Mouse (Mus musculus) mature B cell (primary cell): Measurements from ENCODE around the gene Zbtb25.

Experiments
- in situ Hi-C: fragments of 300-500 bp; cut with MboI; formaldehyde crosslinking; loops from 2 replicates; pipeline ENCODE4 v1.14.3; 2019

Zbtb25 gene

DNA sequence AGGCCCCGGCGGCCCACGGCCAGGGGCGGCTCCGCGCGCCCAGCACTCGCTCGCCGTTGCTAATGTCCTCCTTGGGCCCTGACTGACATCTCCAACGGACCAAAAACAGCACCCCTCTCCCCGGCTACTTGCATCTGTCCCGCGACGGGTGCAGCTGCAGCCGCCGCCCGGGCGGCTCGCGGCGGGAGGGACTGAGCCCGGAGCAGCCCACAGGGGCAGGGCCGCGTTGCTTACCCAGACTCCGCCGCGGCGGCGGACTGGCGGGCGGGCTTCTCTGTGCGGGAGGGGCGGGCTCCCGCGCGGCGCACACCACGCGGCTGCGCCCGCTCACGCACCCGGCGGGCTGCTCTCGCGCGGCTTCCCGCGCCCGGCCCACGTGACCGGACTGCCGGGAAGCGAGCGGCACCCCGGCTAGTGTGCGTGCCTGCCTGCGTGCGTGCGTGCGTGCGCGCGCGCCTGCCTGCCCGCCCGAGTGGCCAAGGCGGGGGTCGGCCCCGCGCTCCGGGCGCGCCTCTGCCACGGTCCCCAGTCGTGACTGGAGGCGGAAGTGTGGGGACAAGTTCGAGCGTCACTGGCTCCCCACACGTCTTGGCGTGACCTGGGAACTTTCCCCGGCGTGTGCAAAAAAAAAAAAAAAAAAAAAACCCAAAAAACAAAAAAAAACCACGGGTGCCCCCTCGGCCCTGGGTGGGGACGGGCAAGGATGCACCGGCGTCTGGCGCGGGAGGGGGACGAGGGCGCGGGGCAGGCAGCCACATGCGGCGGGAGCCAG is at the start of gene Zbtb25:
Gene Zbtb25 (minus strand): TSS at position 397 of the 772 bp plus-strand sequence.
- in situ Hi-C loops = no loop called here

DNA sequence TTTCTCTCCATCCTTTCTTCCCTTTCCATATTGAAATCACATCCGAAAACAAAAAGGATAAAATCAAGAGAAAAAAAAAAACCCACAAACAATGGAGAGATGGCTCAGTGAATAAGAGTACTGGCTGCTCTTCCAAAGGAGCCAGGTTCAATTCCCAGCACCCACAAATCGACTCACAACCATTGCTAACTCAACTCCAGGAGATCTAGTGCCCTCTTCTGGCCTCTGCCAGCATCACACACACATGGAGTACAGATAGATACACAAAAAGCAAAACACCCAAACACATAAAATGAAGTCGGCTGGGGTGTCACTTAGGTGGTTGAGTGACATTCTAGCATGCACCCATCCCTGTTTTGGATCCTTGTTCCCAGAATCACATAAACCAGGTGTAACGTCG is 48.9 kb upstream of the Zbtb25 start:
- in situ Hi-C loops = no loop called here

DNA sequence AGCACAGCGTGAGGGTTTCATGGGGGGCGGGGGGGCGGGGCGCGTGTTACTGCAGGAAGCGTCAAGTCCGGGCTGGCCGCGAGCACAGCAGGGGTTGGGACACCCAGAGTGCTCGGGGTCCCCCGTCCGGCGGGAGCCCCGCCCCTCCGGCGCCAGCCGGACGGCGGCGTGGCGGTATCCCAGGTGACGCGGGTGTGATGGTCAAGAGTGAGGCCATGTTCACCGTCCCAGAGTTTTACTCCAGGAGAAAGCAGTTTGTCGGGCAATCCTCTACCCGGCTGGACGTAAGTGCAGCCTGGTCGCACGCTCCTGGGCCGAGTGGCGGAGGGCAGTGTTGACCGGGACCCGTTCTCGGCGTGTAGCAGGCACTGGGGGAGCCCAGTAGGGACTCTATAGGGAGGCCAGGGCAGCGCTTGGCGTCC is 48.0 kb upstream of the Zbtb25 start, which contains the start of gene Ppp1r36:
Gene Ppp1r36 (plus strand): TSS at position 106 of the 422 bp plus-strand sequence.
- in situ Hi-C loops = no loop called here

DNA sequence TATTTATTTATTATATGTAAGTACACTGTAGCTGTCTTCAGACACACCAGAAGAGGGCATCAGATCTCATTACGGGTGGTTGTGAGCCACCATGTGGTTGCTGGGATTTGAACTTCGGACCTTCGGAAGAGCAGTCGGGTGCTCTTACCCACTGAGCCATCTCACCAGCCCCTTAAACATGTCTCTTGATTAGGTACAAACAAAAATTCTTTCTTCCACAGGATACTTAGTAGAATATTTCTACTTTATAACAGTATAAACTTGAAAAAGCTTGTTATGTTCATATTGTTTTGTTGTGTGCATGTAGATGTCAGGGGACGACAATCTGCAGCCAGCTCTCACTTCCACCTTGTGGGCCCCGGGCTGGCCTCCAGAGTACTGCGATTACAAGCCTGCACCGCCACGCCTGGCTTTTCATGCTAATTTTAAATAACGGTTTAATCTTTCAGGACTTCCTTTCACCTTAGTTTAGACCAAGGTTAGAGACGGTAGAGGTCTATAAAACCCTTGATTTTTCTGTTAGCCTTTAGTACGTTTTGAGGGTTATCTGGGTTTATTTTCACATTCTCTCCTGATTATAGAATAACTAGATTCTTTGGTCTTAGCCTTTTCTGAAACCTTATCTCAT is 46.1 kb upstream of the Zbtb25 start:
- in situ Hi-C loops = no loop called here

DNA sequence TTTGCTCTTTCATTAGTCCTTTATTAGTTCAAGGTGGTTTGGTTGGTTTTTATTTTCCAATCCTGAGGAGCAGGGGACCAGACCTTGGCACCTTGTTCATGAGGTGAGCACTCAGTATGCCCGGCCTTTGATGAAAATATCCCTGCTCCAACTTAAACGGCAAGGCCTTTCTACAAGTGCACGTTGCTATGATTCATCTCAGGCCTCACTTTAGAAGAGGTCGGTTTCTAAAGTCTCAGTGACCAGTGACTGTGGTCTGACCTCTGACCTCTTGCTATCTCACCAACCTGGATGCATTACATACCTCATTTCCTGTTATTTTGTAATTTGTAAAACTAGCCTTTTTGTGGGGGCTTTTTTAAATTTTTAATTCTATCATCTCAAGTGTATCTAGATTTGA is 39.8 kb upstream of the Zbtb25 start:
- in situ Hi-C loops = no loop called here

DNA sequence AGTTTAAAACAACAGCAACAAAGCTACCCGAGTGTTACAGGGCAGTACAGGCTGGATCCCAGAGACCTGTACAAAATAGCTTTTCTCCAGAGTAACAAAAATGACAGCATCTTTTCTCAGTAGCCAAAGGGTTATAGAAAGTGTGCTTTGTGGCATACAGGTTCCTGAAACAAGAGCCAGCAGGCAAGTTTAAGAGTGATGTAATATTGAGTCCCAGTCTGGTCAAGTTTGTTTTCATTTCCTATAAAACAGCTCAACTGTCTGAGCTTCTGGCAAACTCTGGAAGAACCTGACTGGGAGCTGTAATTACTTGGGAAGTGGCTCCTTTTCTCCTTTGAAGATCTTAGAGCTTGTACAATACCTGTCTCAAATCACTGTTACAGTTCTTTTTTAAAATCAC is 37.8 kb upstream of the Zbtb25 start:
- in situ Hi-C loops = no loop called here

DNA sequence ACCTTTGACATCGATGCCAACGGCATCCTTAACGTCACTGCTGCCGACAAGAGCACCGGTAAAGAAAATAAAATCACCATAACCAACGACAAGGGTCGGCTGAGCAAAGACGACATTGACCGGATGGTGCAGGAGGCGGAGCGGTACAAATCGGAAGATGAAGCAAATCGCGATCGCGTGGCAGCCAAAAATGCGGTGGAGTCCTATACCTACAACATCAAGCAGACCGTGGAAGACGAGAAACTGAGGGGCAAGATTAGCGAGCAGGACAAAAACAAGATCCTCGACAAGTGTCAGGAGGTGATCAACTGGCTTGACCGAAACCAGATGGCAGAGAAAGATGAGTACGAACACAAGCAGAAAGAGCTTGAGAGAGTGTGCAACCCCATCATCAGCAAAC is 36.6 kb upstream of the Zbtb25 start:
- in situ Hi-C loops = no loop called here

DNA sequence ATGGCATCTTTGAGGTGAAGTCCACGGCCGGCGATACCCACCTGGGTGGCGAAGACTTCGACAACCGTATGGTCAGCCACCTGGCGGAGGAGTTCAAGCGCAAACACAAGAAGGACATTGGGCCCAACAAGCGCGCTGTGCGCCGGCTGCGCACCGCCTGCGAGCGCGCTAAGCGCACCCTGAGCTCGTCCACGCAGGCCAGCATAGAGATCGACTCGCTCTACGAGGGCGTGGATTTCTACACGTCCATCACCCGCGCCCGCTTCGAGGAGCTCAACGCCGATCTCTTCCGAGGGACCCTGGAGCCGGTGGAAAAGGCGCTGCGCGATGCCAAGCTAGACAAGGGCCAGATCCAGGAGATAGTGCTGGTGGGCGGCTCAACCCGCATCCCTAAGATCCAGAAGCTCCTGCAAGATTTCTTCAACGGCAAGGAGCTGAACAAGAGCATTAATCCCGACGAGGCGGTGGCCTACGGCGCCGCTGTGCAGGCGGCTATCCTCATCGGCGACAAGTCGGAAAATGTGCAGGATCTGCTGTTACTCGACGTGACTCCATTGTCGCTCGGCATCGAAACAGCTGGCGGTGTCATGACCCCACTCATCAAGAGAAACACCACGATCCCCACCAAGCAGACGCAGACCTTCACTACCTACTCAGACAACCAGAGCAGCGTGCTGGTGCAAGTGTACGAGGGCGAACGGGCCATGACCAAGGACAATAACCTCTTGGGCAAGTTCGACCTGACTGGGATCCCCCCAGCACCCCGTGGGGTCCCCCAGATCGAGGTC is 36.0 kb upstream of the Zbtb25 start:
- in situ Hi-C loops = no loop called here

DNA sequence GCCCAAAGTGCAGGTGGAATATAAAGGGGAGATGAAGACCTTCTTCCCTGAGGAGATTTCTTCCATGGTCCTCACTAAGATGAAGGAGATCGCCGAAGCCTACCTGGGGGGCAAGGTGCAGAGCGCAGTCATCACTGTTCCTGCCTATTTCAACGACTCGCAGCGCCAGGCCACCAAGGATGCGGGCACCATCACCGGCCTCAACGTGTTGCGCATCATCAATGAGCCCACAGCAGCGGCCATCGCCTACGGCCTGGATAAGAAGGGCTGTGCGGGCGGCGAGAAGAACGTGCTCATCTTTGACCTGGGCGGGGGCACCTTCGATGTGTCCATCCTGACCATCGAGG is 35.4 kb upstream of the Zbtb25 start:
- in situ Hi-C loops = no loop called here

DNA sequence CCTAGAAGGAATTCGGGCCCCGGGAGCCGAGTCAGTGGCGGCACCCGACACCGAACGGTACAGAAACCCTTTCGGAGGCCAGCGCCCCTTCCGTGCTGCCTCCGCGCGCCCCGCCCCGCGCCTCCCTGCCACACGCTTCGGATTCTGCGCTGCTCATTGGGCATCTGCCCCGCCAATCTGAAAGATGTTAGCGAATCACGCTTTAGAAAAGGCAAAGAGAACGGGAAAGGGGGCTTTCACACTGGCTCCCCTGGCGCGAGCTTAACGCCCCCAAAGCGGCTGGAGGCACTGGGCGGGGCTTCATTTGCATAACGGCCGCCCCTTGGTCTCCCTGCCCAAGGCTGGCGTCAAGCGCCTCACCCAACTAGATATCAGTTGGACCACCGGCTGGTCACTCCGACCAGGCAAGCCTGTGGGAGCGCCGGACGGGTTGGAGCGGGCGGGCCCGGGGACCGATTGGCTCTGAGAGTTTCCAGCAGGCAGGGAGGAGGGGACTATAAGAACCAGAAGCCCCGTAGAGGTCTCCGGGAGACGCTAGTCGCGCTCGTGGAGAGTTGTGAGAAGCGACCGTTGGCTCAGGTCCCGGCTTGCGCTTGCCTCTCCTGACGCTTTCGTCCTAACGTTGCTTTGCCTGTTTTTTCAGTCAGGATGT is 34.6 kb upstream of the Zbtb25 start, which contains the start of gene Hspa2:
Gene Hspa2 (plus strand): TSS at position 291 of the 652 bp plus-strand sequence.
- in situ Hi-C loops = no loop called here

DNA sequence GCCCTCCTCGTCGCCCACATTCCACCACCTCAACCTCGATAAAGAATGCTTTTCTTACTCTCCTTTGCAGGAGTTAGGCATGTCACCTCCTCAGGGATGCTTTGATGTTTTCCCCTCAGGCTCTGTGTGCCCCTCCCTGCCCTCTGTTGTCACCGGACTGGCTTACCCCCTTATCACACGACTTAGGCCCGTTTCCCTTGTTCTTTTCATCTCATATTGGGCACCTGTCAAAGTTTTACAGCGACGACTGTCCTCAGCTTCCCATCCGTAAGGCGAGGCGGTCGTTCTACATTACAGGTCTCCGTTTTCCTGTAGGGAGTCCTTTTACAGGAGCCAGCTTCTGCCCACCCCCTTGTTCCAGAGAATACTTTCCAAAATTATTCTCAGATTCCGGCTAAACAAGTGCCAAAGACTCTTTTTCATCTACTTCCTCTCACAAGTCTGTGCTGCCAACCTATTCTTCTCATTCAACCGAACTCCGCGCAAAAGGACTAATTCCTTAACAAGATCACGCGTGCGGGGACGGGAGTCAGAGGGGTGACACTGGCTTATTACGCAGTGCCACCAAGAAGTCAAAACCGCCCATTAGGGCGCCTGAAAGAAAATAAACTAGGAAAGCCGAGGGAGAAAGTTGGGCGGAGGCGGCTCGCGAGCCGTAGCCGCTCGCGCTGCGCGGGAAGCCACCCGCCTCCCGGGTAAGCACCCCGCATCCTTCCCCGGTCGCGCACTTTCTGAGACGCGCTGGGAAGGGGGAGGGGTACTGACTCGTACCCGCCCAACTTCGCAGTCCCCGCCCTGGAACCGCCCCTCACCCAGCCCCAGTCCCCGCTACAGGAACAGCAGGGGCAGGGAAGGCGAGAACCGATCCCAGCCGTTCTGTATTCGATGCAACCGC is 33.8 kb upstream of the Zbtb25 start:
- in situ Hi-C loops = no loop called here

DNA sequence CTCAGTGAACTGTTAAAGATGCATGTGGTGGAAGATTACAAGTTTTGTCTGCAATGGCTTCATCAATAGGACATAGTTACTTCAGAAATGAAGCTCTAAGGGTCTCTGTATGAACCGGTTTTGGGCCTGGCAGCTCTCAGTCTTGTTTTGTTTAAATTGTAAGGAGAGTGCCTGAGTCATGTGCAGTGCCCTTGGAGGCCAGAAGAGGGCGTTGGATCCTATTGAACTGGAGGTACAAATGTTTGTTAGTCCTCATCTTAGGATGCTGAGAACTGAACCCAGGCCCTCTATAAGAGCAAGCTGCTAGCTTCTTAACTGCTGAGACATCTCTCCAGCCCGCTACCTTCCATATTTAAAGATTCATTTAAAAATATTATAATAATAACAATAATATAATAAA is 32.3 kb upstream of the Zbtb25 start:
- in situ Hi-C loops = no loop called here

DNA sequence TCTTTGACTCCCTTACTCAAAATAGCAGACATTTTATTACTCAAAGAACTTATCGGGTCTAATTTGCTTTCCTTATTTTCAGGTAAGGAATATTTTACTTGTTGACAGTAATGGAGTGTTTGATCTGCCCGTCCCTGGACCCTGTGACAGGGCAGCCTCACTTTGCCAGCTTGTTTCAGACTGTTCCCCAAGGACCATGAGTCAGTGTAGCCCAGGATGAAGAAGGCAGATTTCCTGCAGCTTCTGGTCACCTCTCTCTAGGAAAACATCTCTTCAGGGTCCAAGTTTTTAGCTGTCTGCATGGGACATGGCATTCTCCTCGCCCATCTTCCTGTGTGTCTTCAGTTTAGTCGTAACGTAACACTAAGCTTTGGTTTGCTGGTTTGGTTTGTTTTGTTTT is 27.9 kb upstream of the Zbtb25 start:
- in situ Hi-C loops = no loop called here

DNA sequence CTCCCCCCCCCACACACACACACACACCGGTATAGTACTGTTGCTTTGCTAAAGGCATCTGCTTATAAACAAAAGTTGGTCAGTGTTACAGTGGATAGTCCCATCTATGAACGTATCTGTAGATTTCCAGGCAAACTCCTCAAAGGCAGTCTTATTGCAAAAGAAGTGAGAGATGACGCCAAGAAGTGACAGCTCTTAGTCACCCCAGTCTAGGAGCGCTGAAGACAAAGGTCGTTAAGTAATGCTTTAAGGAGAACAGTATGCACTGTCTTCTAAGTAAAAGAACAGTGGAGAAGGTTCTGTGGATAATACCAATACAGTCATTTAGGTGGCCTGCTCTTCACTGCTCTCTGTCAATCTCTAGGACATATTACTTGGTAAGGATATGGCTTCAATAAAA is 23.6 kb upstream of the Zbtb25 start:
- in situ Hi-C loops = no loop called here

DNA sequence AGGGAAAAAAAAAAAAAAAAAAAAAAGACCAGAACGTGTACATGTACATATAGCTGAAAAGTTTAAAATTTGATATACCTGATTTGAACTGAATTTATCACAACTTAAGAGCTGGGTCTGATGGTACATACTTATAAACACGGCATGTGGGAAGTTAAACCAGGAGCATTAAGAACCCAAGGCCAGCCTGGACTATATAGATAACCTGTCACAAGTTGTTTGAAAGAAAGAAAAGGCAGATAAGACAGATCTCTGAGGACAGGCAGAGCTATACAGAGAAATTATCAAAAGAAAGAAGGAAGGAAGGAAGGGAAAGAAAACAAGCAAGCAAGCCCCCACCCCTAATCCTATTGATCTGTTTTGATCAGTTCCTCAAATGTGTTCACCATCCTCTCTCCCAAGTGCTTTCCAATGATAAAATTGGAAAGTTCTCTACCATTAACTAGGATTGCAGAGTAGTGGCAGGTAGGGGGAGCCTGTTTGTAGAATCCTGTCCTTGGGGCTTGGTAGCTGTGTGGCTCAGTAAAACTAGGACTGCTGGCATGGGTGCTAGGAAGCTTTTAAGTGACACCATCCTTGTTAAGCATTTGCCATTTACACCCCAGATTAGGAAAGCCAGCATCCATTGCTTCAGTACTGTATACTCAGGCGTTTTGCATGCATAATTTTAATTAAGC is 22.3 kb upstream of the Zbtb25 start:
- in situ Hi-C loops = no loop called here

DNA sequence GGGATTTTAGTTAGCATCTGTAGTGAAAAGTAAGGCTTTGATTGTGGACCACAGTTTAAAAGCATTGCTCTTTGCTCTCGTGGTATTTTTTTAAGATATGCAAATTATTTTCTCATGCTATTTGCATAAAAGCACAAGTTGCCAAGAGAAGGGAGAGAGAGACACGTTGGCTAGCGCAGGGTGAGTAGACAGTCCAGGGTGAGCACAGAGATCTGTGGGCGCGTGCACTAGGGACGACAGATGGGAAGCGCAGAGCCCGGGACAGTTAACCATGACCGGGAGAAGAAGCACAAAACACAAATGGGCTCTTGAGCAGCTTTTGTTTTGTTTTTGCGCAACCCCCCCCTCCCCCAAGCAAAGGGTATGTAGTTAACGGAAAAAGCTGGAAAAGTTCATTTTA is 19.4 kb upstream of the Zbtb25 start:
- in situ Hi-C loops = no loop called here

DNA sequence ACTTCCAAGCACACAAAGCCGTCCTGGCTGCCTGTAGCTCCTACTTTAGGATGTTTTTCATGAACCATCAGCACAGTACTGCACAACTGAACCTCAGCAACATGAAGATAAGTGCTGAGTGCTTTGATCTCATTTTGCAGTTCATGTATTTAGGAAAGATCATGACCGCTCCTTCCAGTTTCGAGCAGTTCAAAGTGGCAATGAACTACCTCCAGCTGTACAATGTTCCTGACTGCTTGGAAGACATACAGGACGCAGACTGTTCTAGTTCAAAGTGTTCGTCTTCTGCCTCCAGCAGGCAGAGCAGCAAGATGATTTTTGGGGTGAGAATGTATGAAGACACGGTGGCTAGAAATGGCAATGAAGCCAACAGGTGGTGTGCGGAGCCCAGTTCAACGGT is 15.9 kb upstream of the Zbtb25 start:
- in situ Hi-C loops = no loop called here

DNA sequence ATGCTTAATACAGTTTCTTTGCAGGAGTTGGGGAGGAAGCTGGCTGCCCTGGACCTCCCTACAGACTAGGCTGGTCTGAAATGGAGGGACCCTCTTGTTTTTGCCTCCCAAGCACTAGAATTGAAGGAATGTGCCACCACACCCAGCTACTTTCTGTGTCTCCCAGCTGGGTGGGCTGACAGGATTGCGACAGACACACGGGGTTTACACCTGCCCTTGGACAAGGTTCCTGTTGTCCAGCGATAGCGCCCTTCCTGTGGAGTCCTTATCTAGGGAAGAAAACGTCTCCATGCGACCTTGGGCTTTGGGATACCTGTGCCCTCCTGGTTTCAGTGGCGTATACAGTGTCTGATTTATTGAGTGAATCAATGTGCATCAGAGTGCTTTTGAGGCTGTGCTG is 10.7 kb upstream of the Zbtb25 start:
- in situ Hi-C loops = no loop called here

DNA sequence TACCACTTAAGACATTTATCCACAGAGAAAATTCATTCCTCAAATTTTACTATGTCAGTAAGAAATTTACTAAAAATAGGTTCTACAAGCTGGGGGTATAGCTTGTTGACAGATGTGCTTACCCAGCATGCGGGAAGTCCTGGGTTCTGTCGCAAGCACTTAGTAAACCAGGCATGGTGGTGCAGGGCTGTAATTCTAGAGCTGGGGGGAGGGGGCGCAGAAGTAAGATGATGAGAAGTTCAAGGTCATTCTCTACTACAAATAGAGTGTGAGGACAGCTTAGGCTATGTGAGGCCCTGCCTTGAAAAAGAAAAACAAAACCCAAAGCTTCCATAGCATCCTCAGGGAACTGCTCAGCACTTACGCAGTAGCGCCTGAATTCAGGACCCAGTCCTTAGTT is 9.2 kb upstream of the Zbtb25 start:
- in situ Hi-C loops = no loop called here

DNA sequence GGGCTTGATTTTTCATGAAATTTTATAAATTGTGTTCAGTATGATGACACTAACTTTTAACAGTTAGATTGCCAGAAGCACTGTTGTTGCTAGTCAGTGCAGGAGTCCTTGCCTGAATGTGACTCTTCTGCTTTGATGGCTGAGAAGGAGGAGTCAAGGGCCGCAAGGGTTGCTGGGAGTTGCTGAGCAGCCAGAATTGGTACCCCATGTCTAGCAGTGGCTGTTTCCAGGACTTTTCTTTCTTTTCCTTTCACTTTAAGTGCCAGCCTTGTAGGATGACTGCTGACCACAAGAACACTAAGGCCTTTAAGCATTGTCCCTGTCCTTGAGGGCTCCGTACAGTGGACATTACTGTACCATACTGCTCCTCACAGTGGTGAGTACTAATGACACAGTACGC is 8.3 kb upstream of the Zbtb25 start:
- in situ Hi-C loops = no loop called here

DNA sequence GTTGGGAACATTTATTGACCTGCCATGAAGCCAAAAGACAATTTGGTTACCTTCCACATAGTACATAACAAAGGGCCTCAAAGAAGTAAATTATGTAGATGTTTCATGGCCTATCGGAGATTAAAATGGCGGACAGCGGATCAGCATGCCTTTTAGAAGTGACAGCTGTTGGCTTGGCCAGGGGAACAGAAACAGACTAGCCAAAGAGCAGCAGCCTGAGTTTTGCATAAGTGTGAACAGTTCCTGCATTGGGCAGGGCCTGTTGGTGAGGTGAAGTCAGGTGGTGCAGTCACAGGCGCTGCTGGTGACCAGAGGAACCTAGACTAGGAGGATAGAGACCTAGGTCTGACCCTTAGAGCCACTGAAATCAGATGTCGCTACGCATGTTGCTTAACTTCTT is 7.7 kb upstream of the Zbtb25 start:
- in situ Hi-C loops = no loop called here
